Mouse (Mus musculus): Measurements from ENCODE around the gene Coa3. TPM values are rescaled to one million over a fixed set of nuclear protein-coding genes. Genes with fewer than 3 reads are reported as not detected.

The Coa3 gene
- polyA plus RNA-seq, 1 experiment from 2014 or later = 204 TPM

GRCm38 (mm10) chr11:101248258-101248994 is 30.5 kb downstream of the Coa3 start:
- Histone ChIP-seq H3K27me3 (peaks cover 22% of the 10 kb centered on the region), H3K4me3 (replicated peaks) (no peak overlapping the region), H3K4me1 (replicated peaks) (peaks cover 39% of the 10 kb centered on the region), H3K9ac (replicated peaks) (no peak overlapping the region), H3K27ac (no peak overlapping the region), H3K4me2 (peak overlapping the region; percentile 2; the same call in 1 of the 2 replicates), H3K36me3 (no peaks in the 10 kb centered on the region), H3K9me3 (no peaks in the 10 kb centered on the region)
- WGBS = 29% methylated on average over 14 of the region's 14 CpGs
- ATAC-seq (ENCODE audit: insufficient number of reproducible peaks, insufficient read depth, low FRiP score, low TSS enrichment, low read depth) = no peak

- H3K27me3 ChIP-seq = peaks cover 22% of the 10 kb centered on the region
- H3K4me1 ChIP-seq (replicated peaks) = peaks cover 34% of the 10 kb centered on the region
- WGBS = 85% methylated on average over 6 of the region's 6 CpGs
- H3K27ac ChIP-seq = 0 out of 2 replicates have a peak overlapping the region, but pooled peaks have one; percentile 29
- peak overlapping the region; percentile 63 for H3K4me3 ChIP-seq (replicated peaks)
- H3K4me2 ChIP-seq = peak overlapping the region; percentile 98
- H3K9me3 ChIP-seq = no peaks in the 10 kb centered on the region
- no peak for ATAC-seq (ENCODE audit: insufficient number of reproducible peaks, insufficient read depth, low FRiP score, low TSS enrichment, low read depth)
- no peaks in the 10 kb centered on the region for H3K36me3 ChIP-seq
- no peak overlapping the region for H3K9ac ChIP-seq (replicated peaks)
Measured at GRCm38 (mm10) chr11:101247521-101248030, 31.3 kb downstream of the Coa3 start.

GRCm38 (mm10) chr11:101246702-101247012 is 32.3 kb downstream of the Coa3 start:
- ATAC-seq (ENCODE audit: insufficient number of reproducible peaks, insufficient read depth, low FRiP score, low TSS enrichment, low read depth) = no peak
- Histone ChIP-seq H3K4me2 (peak overlapping the region; percentile 98), H3K27ac (peak overlapping the region; percentile 74; the same call in 1 of the 2 replicates), H3K36me3 (no peaks in the 10 kb centered on the region), H3K4me3 (replicated peaks) (peak overlapping the region; percentile 63), H3K9me3 (no peaks in the 10 kb centered on the region), H3K4me1 (replicated peaks) (peaks cover 34% of the 10 kb centered on the region), H3K9ac (replicated peaks) (peak overlapping the region; percentile 75; the same call in 1 of the 2 replicates), H3K27me3 (peaks cover 22% of the 10 kb centered on the region)
- 11% methylated on average over 7 of the region's 7 CpGs for WGBS

GRCm38 (mm10) chr11:101245855-101246701 is 32.8 kb downstream of the Coa3 start, which contains the start of gene Ramp2:
Ramp2 (plus strand) TSS chr11:101246028.
- Histone ChIP-seq H3K4me2 (peak within 1 kb of the TSS; percentile 98), H3K27me3 (peaks cover 22% of the 10 kb centered on the region), H3K9ac (replicated peaks) (peak within 1 kb of the TSS; percentile 75), H3K9me3 (no peaks in the 10 kb centered on the region), H3K36me3 (no peaks in the 10 kb centered on the region), H3K27ac (peak within 1 kb of the TSS; percentile 74), H3K4me3 (replicated peaks) (peak within 1 kb of the TSS; percentile 63), H3K4me1 (replicated peaks) (peaks cover 34% of the 10 kb centered on the region)
- ATAC-seq (ENCODE audit: insufficient number of reproducible peaks, insufficient read depth, low FRiP score, low TSS enrichment, low read depth) = peak; percentile 58
- under 1% methylated on average over 61 of the region's 63 CpGs for WGBS

- H3K27ac ChIP-seq = peak overlapping the region; percentile 74; the same call in 1 of the 2 replicates
Measured at GRCm38 (mm10) chr11:101245071-101245470, 33.8 kb downstream of the Coa3 start.

GRCm38 (mm10) chr11:101238071-101238647 is 40.8 kb downstream of the Coa3 start:
- H3K9ac ChIP-seq (replicated peaks) = no peak overlapping the region; the same call in 1 of the 2 replicates
- H3K4me1 ChIP-seq (replicated peaks) = peaks cover 10% of the 10 kb centered on the region; the same call in 1 of the 2 replicates
- H3K4me3 ChIP-seq (replicated peaks) = no peak overlapping the region
- H3K27ac ChIP-seq = peak overlapping the region; percentile 66
- no peaks in the 10 kb centered on the region for H3K36me3 ChIP-seq
- no peaks in the 10 kb centered on the region for H3K9me3 ChIP-seq
- no peak for ATAC-seq (ENCODE audit: insufficient number of reproducible peaks, insufficient read depth, low FRiP score, low TSS enrichment, low read depth)
- 17% methylated on average over 5 of the region's 5 CpGs for WGBS
- H3K27me3 ChIP-seq = no peaks in the 10 kb centered on the region
- no peak overlapping the region for H3K4me2 ChIP-seq

More at GRCm38 (mm10) chr11:101245071-101245470, 33.8 kb downstream of the Coa3 start:
- 2% methylated on average over 4 of the region's 4 CpGs for WGBS
- Histone ChIP-seq H3K4me1 (replicated peaks) (peaks cover 34% of the 10 kb centered on the region), H3K27me3 (peaks cover 22% of the 10 kb centered on the region), H3K4me3 (replicated peaks) (no peak overlapping the region), H3K36me3 (no peaks in the 10 kb centered on the region), H3K9me3 (no peaks in the 10 kb centered on the region), H3K4me2 (peak overlapping the region; percentile 98), H3K9ac (replicated peaks) (no peak overlapping the region)
- no peak for ATAC-seq (ENCODE audit: insufficient number of reproducible peaks, insufficient read depth, low FRiP score, low TSS enrichment, low read depth)

- H3K27me3 ChIP-seq = no peaks in the 10 kb centered on the region
- no peaks in the 10 kb centered on the region for H3K36me3 ChIP-seq
- 93% methylated on average over 5 of the region's 5 CpGs for WGBS
- H3K4me3 ChIP-seq (replicated peaks) = no peak overlapping the region
- no peak overlapping the region for H3K4me2 ChIP-seq
- H3K4me1 ChIP-seq (replicated peaks) = peaks cover 18% of the 10 kb centered on the region
- no peaks in the 10 kb centered on the region for H3K9me3 ChIP-seq
- H3K9ac ChIP-seq (replicated peaks) = no peak overlapping the region
- ATAC-seq (ENCODE audit: insufficient number of reproducible peaks, insufficient read depth, low FRiP score, low TSS enrichment, low read depth) = no peak
- H3K27ac ChIP-seq = no peak overlapping the region
Measured at GRCm38 (mm10) chr11:101236782-101237181, 42.1 kb downstream of the Coa3 start.

GRCm38 (mm10) chr11:101235429-101235828 is 43.5 kb downstream of the Coa3 start:
- Histone ChIP-seq H3K4me1 (replicated peaks) (peaks cover 31% of the 10 kb centered on the region), H3K4me3 (replicated peaks) (no peak overlapping the region), H3K4me2 (no peak overlapping the region), H3K9me3 (no peaks in the 10 kb centered on the region), H3K27me3 (no peaks in the 10 kb centered on the region), H3K9ac (replicated peaks) (no peak overlapping the region), H3K27ac (no peak overlapping the region), H3K36me3 (no peaks in the 10 kb centered on the region)
- no peak for ATAC-seq (ENCODE audit: insufficient number of reproducible peaks, insufficient read depth, low FRiP score, low TSS enrichment, low read depth)

GRCm38 (mm10) chr11:101234124-101234523 is 44.8 kb downstream of the Coa3 start:
- Histone ChIP-seq H3K9ac (replicated peaks) (no peak overlapping the region), H3K4me1 (replicated peaks) (peaks cover 43% of the 10 kb centered on the region), H3K4me3 (replicated peaks) (no peak overlapping the region), H3K36me3 (no peaks in the 10 kb centered on the region), H3K27me3 (no peaks in the 10 kb centered on the region), H3K4me2 (no peak overlapping the region), H3K9me3 (no peaks in the 10 kb centered on the region), H3K27ac (no peak overlapping the region)
- ATAC-seq (ENCODE audit: insufficient number of reproducible peaks, insufficient read depth, low FRiP score, low TSS enrichment, low read depth) = no peak

- WGBS = 90% methylated on average over 1 of the region's 1 CpGs
- H3K4me2 ChIP-seq = no peak overlapping the region
- no peaks in the 10 kb centered on the region for H3K9me3 ChIP-seq
Measured at GRCm38 (mm10) chr11:101233240-101233639, 45.7 kb downstream of the Coa3 start.

More at GRCm38 (mm10) chr11:101233240-101233639, 45.7 kb downstream of the Coa3 start:
- no peak overlapping the region for H3K27ac ChIP-seq
- peaks cover 41% of the 10 kb centered on the region for H3K4me1 ChIP-seq (replicated peaks)
- no peak for ATAC-seq (ENCODE audit: insufficient number of reproducible peaks, insufficient read depth, low FRiP score, low TSS enrichment, low read depth)
- H3K27me3 ChIP-seq = no peaks in the 10 kb centered on the region
- no peaks in the 10 kb centered on the region for H3K36me3 ChIP-seq
- H3K9ac ChIP-seq (replicated peaks) = no peak overlapping the region
- H3K4me3 ChIP-seq (replicated peaks) = no peak overlapping the region

All from limb, embryonic 12.5 days (tissue).